ENCODE assay signal across 8 mouse cellular contexts in the genomic region with DNA sequence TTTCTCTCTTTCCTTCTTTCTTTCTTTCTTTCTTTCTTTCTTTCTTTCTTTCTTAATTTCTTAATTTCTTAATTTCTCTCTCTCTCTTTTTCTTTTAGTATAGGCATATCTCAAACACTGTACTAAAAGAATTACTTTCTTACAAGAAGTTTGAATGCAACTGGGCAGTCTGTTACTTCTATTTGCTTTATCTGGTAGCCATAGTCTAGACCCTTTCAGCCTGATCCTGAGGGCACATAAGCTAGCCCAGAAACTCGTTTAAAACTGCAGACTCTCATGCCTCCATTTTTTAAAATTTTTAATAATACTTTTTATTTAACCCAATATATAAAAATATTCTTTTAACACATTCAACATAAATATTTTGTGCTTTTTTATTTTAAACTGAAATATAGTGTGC. TPM values are rescaled to one million over a fixed set of nuclear protein-coding genes. Genes with fewer than 3 reads are reported as not detected.
DNase-seq lines count a peak whose midpoint lies in the region; ATAC-seq and TF ChIP-seq lines count a peak whose summit lies in the region.

No protein-coding gene starts in this region.

- H3K9ac ChIP-seq in heart, postnatal 0 days (replicated peaks; ENCODE audit: low read depth, low read length): peak overlapping the region; percentile 81; the same call in 1 of the 2 replicates
- H3K9ac ChIP-seq in hindbrain, embryonic 16.5 days (ENCODE audit: low read depth, low read length): no peak overlapping the region
- H3K9ac ChIP-seq in midbrain, embryonic 14.5 days (replicated peaks; ENCODE audit: low read length): no peak overlapping the region

- WGBS in heart, postnatal 0 days: 27% methylated on average over 1 of the region's 1 CpGs
- WGBS in embryonic facial prominence, embryonic 10.5 days: 32% methylated on average over 1 of the region's 1 CpGs
- WGBS in hindbrain, embryonic 16.5 days: 34% methylated on average over 1 of the region's 1 CpGs
- WGBS in midbrain, embryonic 14.5 days: 26% methylated on average over 1 of the region's 1 CpGs

- no peak overlapping the region for H3K27ac ChIP-seq in heart, postnatal 0 days (ENCODE audit: low read depth)
- peak overlapping the region; percentile 99 for H3K27ac ChIP-seq in embryonic facial prominence, embryonic 10.5 days (replicated peaks)
- no peak overlapping the region for H3K27ac ChIP-seq in hindbrain, embryonic 16.5 days (ENCODE audit: low read depth, low read length)
- H3K27ac ChIP-seq in midbrain, embryonic 14.5 days (replicated peaks; ENCODE audit: low read depth, low read length): no peak overlapping the region

- no peaks in the 10 kb centered on the region for H3K9me3 ChIP-seq in heart, postnatal 0 days (replicated peaks; ENCODE audit: control insufficient read depth, low read length)
- H3K9me3 ChIP-seq in embryonic facial prominence, embryonic 10.5 days: no peaks in the 10 kb centered on the region
- H3K9me3 ChIP-seq in hindbrain, embryonic 16.5 days (ENCODE audit: control insufficient read depth, low read length): no peaks in the 10 kb centered on the region
- no peaks in the 10 kb centered on the region for H3K9me3 ChIP-seq in midbrain, embryonic 14.5 days (ENCODE audit: control insufficient read depth, low read length)

- H3K36me3 ChIP-seq in heart, postnatal 0 days (replicated peaks; ENCODE audit: control insufficient read depth, insufficient read depth, low read length): peaks cover 30% of the 10 kb centered on the region
- peaks cover 37% of the 10 kb centered on the region for H3K36me3 ChIP-seq in embryonic facial prominence, embryonic 10.5 days (replicated peaks)
- H3K36me3 ChIP-seq in hindbrain, embryonic 16.5 days (ENCODE audit: control insufficient read depth, insufficient read depth, low read length): peaks cover 19% of the 10 kb centered on the region
- H3K36me3 ChIP-seq in midbrain, embryonic 14.5 days (ENCODE audit: control insufficient read depth, insufficient read depth, low read length): peaks cover 28% of the 10 kb centered on the region

- H3K4me3 ChIP-seq in heart, postnatal 0 days (ENCODE audit: low read depth, low read length): peak overlapping the region; percentile 75
- H3K4me3 ChIP-seq in embryonic facial prominence, embryonic 10.5 days: peak overlapping the region; percentile 87
- no peak overlapping the region; the same call in 1 of the 2 replicates for H3K4me3 ChIP-seq in hindbrain, embryonic 16.5 days (ENCODE audit: low read length)
- peak overlapping the region; percentile 63 for H3K4me3 ChIP-seq in midbrain, embryonic 14.5 days (replicated peaks; ENCODE audit: low read depth, low read length)

- no peak for ATAC-seq in heart, postnatal 0 days (ENCODE audit: insufficient read depth, low read depth)
- ATAC-seq in hindbrain, embryonic 16.5 days: no peak
- no peak for ATAC-seq in midbrain, embryonic 14.5 days (ENCODE audit: low FRiP score, low TSS enrichment)

- no peak for TF ChIP-seq EP300 in heart, postnatal 0 days (IDR thresholded peaks at IDR 0.05; ENCODE audit: low read depth)

- intact Hi-C loops in heart, postnatal 10 days (cut with DNase I): loop anchor here (2.0 to 5.0 kb wide), 2 partner anchors 33 to 188 kb away; a partner anchor contains a TSS

- H3K4me1 ChIP-seq in heart, postnatal 0 days (ENCODE audit: control insufficient read depth, insufficient read depth): no peaks in the 10 kb centered on the region; the same call in none of the 2 replicates
- H3K4me1 ChIP-seq in embryonic facial prominence, embryonic 10.5 days: peaks cover 28% of the 10 kb centered on the region
- peaks cover 14% of the 10 kb centered on the region for H3K4me1 ChIP-seq in hindbrain, embryonic 16.5 days (ENCODE audit: control insufficient read depth, insufficient read depth, low read depth, low read length)
- peaks cover 7% of the 10 kb centered on the region for H3K4me1 ChIP-seq in midbrain, embryonic 14.5 days (ENCODE audit: control insufficient read depth, insufficient read depth, low read length)

- 0 out of 2 replicates have a peak, but pooled peaks cover under 1% of the 10 kb centered on the region for H3K27me3 ChIP-seq in heart, postnatal 0 days (ENCODE audit: control insufficient read depth, insufficient read depth, low read length)
- H3K27me3 ChIP-seq in embryonic facial prominence, embryonic 10.5 days (replicated peaks; ENCODE audit: low read depth, poor library complexity, severe bottlenecking): no peaks in the 10 kb centered on the region
- H3K27me3 ChIP-seq in hindbrain, embryonic 16.5 days (replicated peaks; ENCODE audit: control insufficient read depth, insufficient read depth, low read length): no peaks in the 10 kb centered on the region
- no peaks in the 10 kb centered on the region for H3K27me3 ChIP-seq in midbrain, embryonic 14.5 days (ENCODE audit: control insufficient read depth, insufficient read depth, low read length)

- no peak for TF ChIP-seq CTCF in heart, postnatal 0 days (IDR thresholded peaks at IDR 0.05; ENCODE audit: low read depth)

- H3K4me2 ChIP-seq in heart, postnatal 0 days (ENCODE audit: low read depth, low read length): no peak overlapping the region
- peak overlapping the region; percentile 40 for H3K4me2 ChIP-seq in hindbrain, embryonic 16.5 days (ENCODE audit: low read length)
- peak overlapping the region; percentile 58 for H3K4me2 ChIP-seq in midbrain, embryonic 14.5 days (ENCODE audit: low read length)

- DNase-seq in heart, postnatal 0 days (ENCODE audit: low spot score): no peak
- DNase-seq in heart, postnatal 10 days: no peak
- DNase-seq in embryonic facial prominence, embryonic 10.5 days (ENCODE audit: low spot score): no peak
- DNase-seq in midbrain, embryonic 14.5 days: no peak
- no peak for DNase-seq in right cerebral cortex, adult 2 months (ENCODE audit: low spot score in 2 of 2)
- no peak for DNase-seq in cerebellum, adult 11 months
- no peak for DNase-seq in thymus, postnatal 0 days (ENCODE audit: low spot score)

RNA-seq across cellular contexts. Expression of a gene that starts 0.6 kb away (rescaled TPM):
- total RNA-seq in heart, postnatal 0 days (2014; rRNA removed; ENCODE audit: low replicate concordance): 12.4 and 44.9 TPM in 2 replicates
- 10.1 and 11.5 TPM in 2 replicates for polyA plus RNA-seq in heart, postnatal 0 days (2015; fragmentation: Nextera tagmentation; extraction: Ambion mirVana)
- 10 to 100 TPM; 11.6 to 12.9 TPM for total RNA-seq in heart, postnatal 10 days (2021)
- polyA plus RNA-seq in embryonic facial prominence, embryonic 10.5 days (2016; fragmentation: Nextera tagmentation; extraction: Ambion mirVana): 37.5 and 39.0 TPM in 2 replicates
- polyA plus RNA-seq in hindbrain, embryonic 16.5 days (2015; fragmentation: Nextera tagmentation; extraction: Ambion mirVana): 36.2 and 39.3 TPM in 2 replicates
- 36.2 and 43.0 TPM in 2 replicates for polyA plus RNA-seq in midbrain, embryonic 14.5 days (2014; fragmentation: Nextera tagmentation; extraction: Ambion mirVana)
- polyA plus RNA-seq in thymus, postnatal 0 days (2015; fragmentation: Nextera tagmentation; extraction: Ambion mirVana): 18.6 and 19.2 TPM in 2 replicates

RNA-seq across cellular contexts. Expression of a gene that starts 5.7 kb away (rescaled TPM):
- total RNA-seq in heart, postnatal 0 days (2014; rRNA removed; ENCODE audit: low replicate concordance): not detected in 2 replicates
- not detected in 2 replicates for polyA plus RNA-seq in heart, postnatal 0 days (2015; fragmentation: Nextera tagmentation; extraction: Ambion mirVana)
- total RNA-seq in heart, postnatal 10 days (2021): under 1 TPM in 1 of 2 experiments, not detected in 1; 0.26 TPM
- 0.36 and 0.67 TPM in 2 replicates for polyA plus RNA-seq in embryonic facial prominence, embryonic 10.5 days (2016; fragmentation: Nextera tagmentation; extraction: Ambion mirVana)
- 0.65 and 1.2 TPM in 2 replicates for polyA plus RNA-seq in hindbrain, embryonic 16.5 days (2015; fragmentation: Nextera tagmentation; extraction: Ambion mirVana)
- 0.45 TPM in 1 of 2 replicates, not detected in the other for polyA plus RNA-seq in midbrain, embryonic 14.5 days (2014; fragmentation: Nextera tagmentation; extraction: Ambion mirVana)
- polyA plus RNA-seq in thymus, postnatal 0 days (2015; fragmentation: Nextera tagmentation; extraction: Ambion mirVana): 0.18 TPM in 1 of 2 replicates, not detected in the other

RNA-seq across cellular contexts. Expression of a gene that starts 9.0 kb away (rescaled TPM):
- total RNA-seq in heart, postnatal 0 days (2014; rRNA removed; ENCODE audit: low replicate concordance): 0.11 TPM in 1 of 2 replicates, not detected in the other
- 0.14 TPM in 2 replicates for polyA plus RNA-seq in heart, postnatal 0 days (2015; fragmentation: Nextera tagmentation; extraction: Ambion mirVana)
- under 1 TPM; 0.48 to 0.52 TPM for total RNA-seq in heart, postnatal 10 days (2021)
- 3.1 and 3.9 TPM in 2 replicates for polyA plus RNA-seq in embryonic facial prominence, embryonic 10.5 days (2016; fragmentation: Nextera tagmentation; extraction: Ambion mirVana)
- polyA plus RNA-seq in hindbrain, embryonic 16.5 days (2015; fragmentation: Nextera tagmentation; extraction: Ambion mirVana): 43.6 and 44.6 TPM in 2 replicates
- polyA plus RNA-seq in midbrain, embryonic 14.5 days (2014; fragmentation: Nextera tagmentation; extraction: Ambion mirVana): 34.8 and 37.5 TPM in 2 replicates
- 0.10 and 0.19 TPM in 2 replicates for polyA plus RNA-seq in thymus, postnatal 0 days (2015; fragmentation: Nextera tagmentation; extraction: Ambion mirVana)

RNA-seq across cellular contexts. Expression of a gene that starts 9.2 kb away (rescaled TPM):
- total RNA-seq in heart, postnatal 0 days (2014; rRNA removed; ENCODE audit: low replicate concordance): 48.4 and 62.3 TPM in 2 replicates
- polyA plus RNA-seq in heart, postnatal 0 days (2015; fragmentation: Nextera tagmentation; extraction: Ambion mirVana): 65.8 and 70.6 TPM in 2 replicates
- total RNA-seq in heart, postnatal 10 days (2021): 10 to 100 TPM; 38.5 to 39.9 TPM
- 71.0 and 72.8 TPM in 2 replicates for polyA plus RNA-seq in embryonic facial prominence, embryonic 10.5 days (2016; fragmentation: Nextera tagmentation; extraction: Ambion mirVana)
- polyA plus RNA-seq in hindbrain, embryonic 16.5 days (2015; fragmentation: Nextera tagmentation; extraction: Ambion mirVana): 83.9 and 85.4 TPM in 2 replicates
- polyA plus RNA-seq in midbrain, embryonic 14.5 days (2014; fragmentation: Nextera tagmentation; extraction: Ambion mirVana): 60.5 and 62.7 TPM in 2 replicates
- polyA plus RNA-seq in thymus, postnatal 0 days (2015; fragmentation: Nextera tagmentation; extraction: Ambion mirVana): 55.7 and 57.4 TPM in 2 replicates

RNA-seq across cellular contexts. Expression of a gene that starts 9.3 kb away (rescaled TPM):
- total RNA-seq in heart, postnatal 0 days (2014; rRNA removed; ENCODE audit: low replicate concordance): 19.6 and 20.6 TPM in 2 replicates
- 14.0 and 17.8 TPM in 2 replicates for polyA plus RNA-seq in heart, postnatal 0 days (2015; fragmentation: Nextera tagmentation; extraction: Ambion mirVana)
- total RNA-seq in heart, postnatal 10 days (2021): 10 to 100 TPM; 15.6 to 15.9 TPM
- polyA plus RNA-seq in embryonic facial prominence, embryonic 10.5 days (2016; fragmentation: Nextera tagmentation; extraction: Ambion mirVana): 35.5 and 36.6 TPM in 2 replicates
- polyA plus RNA-seq in hindbrain, embryonic 16.5 days (2015; fragmentation: Nextera tagmentation; extraction: Ambion mirVana): 42.3 and 43.5 TPM in 2 replicates
- polyA plus RNA-seq in midbrain, embryonic 14.5 days (2014; fragmentation: Nextera tagmentation; extraction: Ambion mirVana): 22.7 and 22.8 TPM in 2 replicates
- polyA plus RNA-seq in thymus, postnatal 0 days (2015; fragmentation: Nextera tagmentation; extraction: Ambion mirVana): 12.2 and 24.5 TPM in 2 replicates
